Mouse (Mus musculus) heart, postnatal 25 days (tissue): Measurements from ENCODE around the gene Nmnat3. TPM values are rescaled to one million over a fixed set of nuclear protein-coding genes. Genes with fewer than 3 reads are reported as not detected.

ENCODE experiments used
- DNase-seq: peaks from one replicate; pipeline ENCODE4 v3.0.0; 2022; ENCODE audit warnings: low spot score
- intact Hi-C: fragments of 180-260 bp; cut with DNase I; formaldehyde crosslinking; loops from one replicate; pipeline ENCODE4 v1.15.1; 2025
- total RNA-seq, 2 experiments: library from RNA; stranded (reverse); gene quantifications; 2 replicates each; pipeline ENCODE4 v1.2.3; 2021

Nmnat3 gene
- total RNA-seq, 2 experiments from 2014 or later = 11.4 to 11.8 TPM

- no peak for DNase-seq
- intact Hi-C loops = no loop called here
Measured at GRCm38 (mm10) chr9:98445359-98446149, 158.3 kb downstream of the Nmnat3 start.

GRCm38 (mm10) chr9:98450976-98451375, 163.7 kb downstream of the Nmnat3 start:
- no peak for DNase-seq
- intact Hi-C loops = no loop called here

GRCm38 (mm10) chr9:98466709-98467108, 179.5 kb downstream of the Nmnat3 start:
- intact Hi-C loops = no loop called here
- DNase-seq = no peak

Other genes starting within 250 kb of the Nmnat3 start
- gene Rbp1, start 135.5 kb downstream of the Nmnat3 start, total RNA-seq = 1 to 10 TPM; 7.4 to 7.6 TPM
- gene Rbp2, start 198.7 kb downstream of the Nmnat3 start, total RNA-seq = under 1 TPM in 1 of 2 experiments, not detected in 1; 0.39 TPM